Mouse (Mus musculus): Measurements from ENCODE around the gene Bag1. TPM values are rescaled to one million over a fixed set of nuclear protein-coding genes. Genes with fewer than 3 reads are reported as not detected.

Gene Bag1
- polyA plus RNA-seq, 1 experiment from 2014 or later, result 259 TPM

DNA sequence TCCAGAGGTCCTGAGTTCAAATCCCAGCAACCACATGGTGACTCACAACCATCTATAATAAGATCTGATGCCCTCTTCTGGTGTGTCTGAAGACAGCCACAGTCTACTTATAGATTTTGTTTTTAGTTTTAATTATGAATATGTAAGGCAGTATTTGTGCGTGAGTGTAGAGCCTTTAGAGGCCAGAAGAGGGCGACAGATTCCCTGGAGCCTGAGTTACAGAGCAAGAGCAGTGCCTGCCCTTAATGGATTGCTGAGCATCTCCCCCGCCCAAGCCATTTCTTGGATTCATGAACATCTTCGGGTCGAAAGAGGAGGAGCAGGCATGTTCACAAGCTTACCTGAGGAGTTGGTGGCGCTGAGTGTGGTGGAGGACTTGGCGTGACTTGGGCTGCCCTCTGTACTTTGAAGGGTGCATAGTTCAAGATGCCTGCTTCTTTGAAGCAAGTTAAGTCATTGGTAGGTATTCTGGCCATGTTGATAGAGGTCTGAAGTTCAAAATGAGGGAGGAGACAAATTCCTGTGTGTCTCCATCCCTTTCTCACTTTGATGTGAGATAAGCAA lies 31.4 kb downstream of the Bag1 start:
- Histone ChIP-seq H3K36me3 (ENCODE audit: control insufficient read depth, insufficient read depth, low read length) (no peaks in the 10 kb centered on the region), H3K4me1 (replicated peaks; ENCODE audit: control insufficient read depth, insufficient read depth) (no peaks in the 10 kb centered on the region; the same call in 1 of the 2 replicates), H3K27me3 (ENCODE audit: control insufficient read depth, insufficient read depth, low read length) (no peaks in the 10 kb centered on the region), H3K9ac (ENCODE audit: low read length) (no peak overlapping the region), H3K9me3 (ENCODE audit: control insufficient read depth, low read length) (no peaks in the 10 kb centered on the region), H3K4me3 (ENCODE audit: low read depth, low read length) (no peak overlapping the region), H3K4me2 (replicated peaks; ENCODE audit: low read depth) (no peak overlapping the region), H3K27ac (replicated peaks) (no peak overlapping the region)
- no peak for ATAC-seq (ENCODE audit: low FRiP score, low TSS enrichment)
- TF ChIP-seq EP300 (optimal IDR thresholded peaks at IDR 0.05), result no peak
- peak; percentile 34; the same call in 1 of the 2 replicates for TF ChIP-seq CTCF (IDR thresholded peaks at IDR 0.05; ENCODE audit: low read depth)
- no peak for DNase-seq (ENCODE audit: low spot score)
- WGBS, result 89% methylated on average over 7 of the region's 7 CpGs

DNA sequence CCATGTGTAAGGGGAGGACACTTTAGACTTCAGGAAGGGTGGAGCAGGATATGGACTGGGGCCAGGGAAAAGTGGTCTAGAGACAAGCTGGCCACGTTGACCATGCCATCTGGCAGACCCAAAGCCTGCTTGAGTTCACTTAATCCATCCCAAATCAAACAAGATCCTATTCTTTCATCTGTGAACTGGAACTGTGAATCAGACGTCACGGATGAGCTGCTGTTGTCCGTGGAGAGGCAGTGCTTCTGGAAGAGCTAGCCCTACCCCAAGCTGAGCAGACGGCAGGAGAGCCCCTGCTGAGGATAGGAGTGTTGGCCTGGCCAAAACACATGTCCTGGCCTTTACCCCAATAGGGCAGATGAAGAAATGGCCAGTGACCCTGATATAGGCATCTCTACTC lies 32.1 kb downstream of the Bag1 start:
- TF ChIP-seq CTCF (IDR thresholded peaks at IDR 0.05; ENCODE audit: low read depth), result no peak
- no peak for TF ChIP-seq EP300 (optimal IDR thresholded peaks at IDR 0.05)
- H3K4me2 ChIP-seq (replicated peaks; ENCODE audit: low read depth), result no peak overlapping the region
- H3K36me3 ChIP-seq (ENCODE audit: control insufficient read depth, insufficient read depth, low read length), result no peaks in the 10 kb centered on the region
- no peak overlapping the region for H3K4me3 ChIP-seq (ENCODE audit: low read depth, low read length)
- no peaks in the 10 kb centered on the region for H3K9me3 ChIP-seq (ENCODE audit: control insufficient read depth, low read length)
- H3K4me1 ChIP-seq (replicated peaks; ENCODE audit: control insufficient read depth, insufficient read depth), result no peaks in the 10 kb centered on the region; the same call in 1 of the 2 replicates
- peak; percentile 43 for ATAC-seq (ENCODE audit: low FRiP score, low TSS enrichment)
- DNase-seq (ENCODE audit: low spot score), result no peak
- no peak overlapping the region for H3K9ac ChIP-seq (ENCODE audit: low read length)
- H3K27me3 ChIP-seq (ENCODE audit: control insufficient read depth, insufficient read depth, low read length), result no peaks in the 10 kb centered on the region
- 0 out of 2 replicates have a peak overlapping the region, but pooled peaks have one; percentile 30 for H3K27ac ChIP-seq (replicated peaks)
- 48% methylated on average over 5 of the region's 5 CpGs for WGBS

DNA sequence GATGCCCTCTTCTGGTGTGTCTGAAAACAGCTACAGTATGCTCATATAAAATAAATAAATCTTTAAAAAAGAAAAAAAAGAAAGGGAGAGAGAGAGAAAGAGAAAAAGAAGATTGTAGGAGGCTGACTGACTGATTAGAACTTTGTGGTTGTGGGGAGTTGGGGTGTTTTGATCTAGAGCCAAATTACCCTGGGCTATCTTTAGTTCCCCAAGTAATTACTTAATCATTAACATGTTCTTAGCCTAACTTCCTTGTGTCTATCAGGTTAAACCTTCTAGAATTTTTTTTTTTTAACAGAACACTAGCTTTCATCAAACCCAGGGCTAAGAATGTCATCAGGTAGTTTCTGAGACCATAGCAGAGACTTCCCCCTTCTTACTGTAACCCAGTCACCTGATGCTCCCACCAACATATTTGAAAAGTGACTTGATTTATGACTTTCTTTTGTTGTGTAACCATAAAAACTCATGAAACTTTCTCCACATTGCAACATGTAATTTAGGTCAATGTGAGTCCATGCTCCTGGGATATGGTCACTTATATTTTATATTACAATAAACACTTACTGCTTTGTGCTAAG lies 33.7 kb downstream of the Bag1 start:
- Histone ChIP-seq H3K9me3 (ENCODE audit: control insufficient read depth, low read length) (no peaks in the 10 kb centered on the region), H3K27ac (replicated peaks) (no peak overlapping the region), H3K4me3 (ENCODE audit: low read depth, low read length) (no peak overlapping the region), H3K9ac (ENCODE audit: low read length) (no peak overlapping the region), H3K36me3 (ENCODE audit: control insufficient read depth, insufficient read depth, low read length) (no peaks in the 10 kb centered on the region), H3K4me1 (replicated peaks; ENCODE audit: control insufficient read depth, insufficient read depth) (no peaks in the 10 kb centered on the region; the same call in 1 of the 2 replicates), H3K27me3 (ENCODE audit: control insufficient read depth, insufficient read depth, low read length) (no peaks in the 10 kb centered on the region), H3K4me2 (replicated peaks; ENCODE audit: low read depth) (no peak overlapping the region)
- no peak for DNase-seq (ENCODE audit: low spot score)
- ATAC-seq (ENCODE audit: low FRiP score, low TSS enrichment), result 0 out of 2 replicates have a peak, but pooled peaks have one; percentile 15
- TF ChIP-seq CTCF (IDR thresholded peaks at IDR 0.05; ENCODE audit: low read depth) (no peak), EP300 (optimal IDR thresholded peaks at IDR 0.05) (no peak)

DNA sequence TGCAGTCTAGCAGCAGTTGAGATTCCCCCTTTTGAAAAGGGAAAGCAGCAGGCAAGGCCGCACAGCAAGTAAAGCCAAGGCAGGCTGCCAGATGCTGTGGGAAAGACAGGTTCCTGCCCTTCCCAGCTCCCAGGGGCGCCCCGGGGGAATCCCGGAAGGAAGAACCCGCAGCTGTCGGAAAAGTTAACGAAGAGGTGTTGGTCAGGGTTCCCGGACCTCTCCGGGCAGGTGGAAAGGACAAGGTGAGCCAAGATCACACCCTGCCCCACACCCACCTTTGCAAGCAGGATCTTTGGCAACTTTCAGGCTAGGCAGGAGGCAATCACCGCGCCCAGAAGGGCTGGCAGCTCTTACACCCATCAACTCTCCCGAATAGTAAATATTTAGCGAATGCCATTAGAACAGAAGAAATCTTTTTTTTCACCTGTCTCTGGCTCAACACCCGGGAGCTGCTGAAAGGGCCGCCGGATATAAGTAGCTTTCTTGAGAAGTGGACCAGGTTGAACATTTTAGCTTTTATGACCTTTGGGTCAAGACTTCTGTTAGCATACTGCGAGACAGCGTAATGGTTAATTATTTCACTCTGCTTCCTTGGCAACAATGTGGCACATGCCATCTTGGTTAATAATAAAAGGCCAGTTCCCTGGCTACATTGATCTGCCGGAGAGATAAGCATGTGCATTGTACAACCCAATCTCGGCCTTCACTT lies 39.7 kb downstream of the Bag1 start:
- Histone ChIP-seq H3K9me3 (ENCODE audit: control insufficient read depth, low read length) (no peaks in the 10 kb centered on the region), H3K36me3 (ENCODE audit: control insufficient read depth, insufficient read depth, low read length) (no peaks in the 10 kb centered on the region), H3K4me1 (replicated peaks; ENCODE audit: control insufficient read depth, insufficient read depth) (no peaks in the 10 kb centered on the region), H3K9ac (ENCODE audit: low read length) (peak overlapping the region; percentile 50; the same call in 1 of the 2 replicates), H3K27me3 (ENCODE audit: control insufficient read depth, insufficient read depth, low read length) (no peaks in the 10 kb centered on the region), H3K4me2 (replicated peaks; ENCODE audit: low read depth) (peak overlapping the region; percentile 32; the same call in 1 of the 2 replicates), H3K4me3 (ENCODE audit: low read depth, low read length) (no peak overlapping the region), H3K27ac (replicated peaks) (peak overlapping the region; percentile 88)
- 23% methylated on average over 20 of the region's 20 CpGs for WGBS
- DNase-seq (ENCODE audit: low spot score), result peak; percentile 87
- TF ChIP-seq EP300 (optimal IDR thresholded peaks at IDR 0.05), result no peak
- TF ChIP-seq CTCF (IDR thresholded peaks at IDR 0.05; ENCODE audit: low read depth), result no peak
- ATAC-seq (ENCODE audit: low FRiP score, low TSS enrichment), result peak; percentile 83

DNA sequence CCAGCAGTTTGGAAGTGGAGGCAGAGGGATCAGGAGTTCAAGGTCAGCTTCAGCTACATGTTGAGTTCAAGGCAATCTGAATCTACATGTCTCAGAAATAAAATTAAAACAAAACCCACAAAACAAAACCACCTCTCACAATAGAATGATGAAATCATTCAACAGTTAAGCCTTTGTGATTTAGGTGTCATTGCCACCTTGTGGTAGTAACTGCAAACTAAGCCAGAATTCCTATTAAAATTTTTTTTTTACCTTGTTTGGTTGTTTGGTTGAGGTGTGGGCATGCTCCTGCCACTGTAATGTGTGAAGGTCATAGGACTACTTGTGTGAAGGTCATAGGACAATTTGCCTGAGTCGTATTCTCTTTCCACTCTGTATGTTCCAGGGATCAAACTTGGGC lies 41.8 kb downstream of the Bag1 start:
- Histone ChIP-seq H3K9me3 (ENCODE audit: control insufficient read depth, low read length) (no peaks in the 10 kb centered on the region), H3K9ac (ENCODE audit: low read length) (no peak overlapping the region), H3K36me3 (ENCODE audit: control insufficient read depth, insufficient read depth, low read length) (no peaks in the 10 kb centered on the region), H3K27ac (replicated peaks) (no peak overlapping the region), H3K27me3 (ENCODE audit: control insufficient read depth, insufficient read depth, low read length) (no peaks in the 10 kb centered on the region), H3K4me1 (replicated peaks; ENCODE audit: control insufficient read depth, insufficient read depth) (no peaks in the 10 kb centered on the region), H3K4me2 (replicated peaks; ENCODE audit: low read depth) (no peak overlapping the region), H3K4me3 (ENCODE audit: low read depth, low read length) (no peak overlapping the region)
- 36% methylated on average over 1 of the region's 1 CpGs for WGBS
- no peak for DNase-seq (ENCODE audit: low spot score)
- TF ChIP-seq CTCF (IDR thresholded peaks at IDR 0.05; ENCODE audit: low read depth), result peak; percentile 83
- no peak for TF ChIP-seq EP300 (optimal IDR thresholded peaks at IDR 0.05)
- ATAC-seq (ENCODE audit: low FRiP score, low TSS enrichment), result no peak

DNA sequence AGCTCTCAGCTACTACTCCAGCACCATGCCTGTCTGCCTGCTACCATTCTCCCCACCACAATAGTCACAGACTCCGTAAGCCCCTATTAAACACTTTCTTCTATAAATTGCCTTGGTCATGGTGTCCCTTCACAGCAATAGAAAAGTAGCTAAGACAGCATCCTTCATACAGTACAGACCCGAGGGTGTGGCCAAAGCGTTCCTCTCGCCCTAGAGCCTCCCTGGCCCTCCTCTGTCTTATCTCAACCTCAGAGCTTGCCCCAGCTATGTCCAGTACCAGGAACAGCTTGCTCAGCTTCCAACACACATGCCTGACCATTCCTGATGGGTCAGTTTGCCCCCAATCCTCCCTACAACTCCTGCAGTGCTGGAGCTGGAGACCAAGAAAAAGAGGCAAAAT lies 47.5 kb downstream of the Bag1 start:
- DNase-seq (ENCODE audit: low spot score), result no peak
- H3K4me3 ChIP-seq (ENCODE audit: low read depth, low read length), result no peak overlapping the region
- no peak overlapping the region for H3K4me2 ChIP-seq (replicated peaks; ENCODE audit: low read depth)
- no peak for TF ChIP-seq EP300 (optimal IDR thresholded peaks at IDR 0.05)
- no peak for TF ChIP-seq CTCF (IDR thresholded peaks at IDR 0.05; ENCODE audit: low read depth)
- no peaks in the 10 kb centered on the region for H3K9me3 ChIP-seq (ENCODE audit: control insufficient read depth, low read length)
- no peaks in the 10 kb centered on the region for H3K36me3 ChIP-seq (ENCODE audit: control insufficient read depth, insufficient read depth, low read length)
- no peak overlapping the region for H3K27ac ChIP-seq (replicated peaks)
- H3K9ac ChIP-seq (ENCODE audit: low read length), result no peak overlapping the region
- no peak for ATAC-seq (ENCODE audit: low FRiP score, low TSS enrichment)
- H3K4me1 ChIP-seq (replicated peaks; ENCODE audit: control insufficient read depth, insufficient read depth), result no peaks in the 10 kb centered on the region
- no peaks in the 10 kb centered on the region for H3K27me3 ChIP-seq (ENCODE audit: control insufficient read depth, insufficient read depth, low read length)
- 90% methylated on average over 4 of the region's 4 CpGs for WGBS
